Mouse (Mus musculus): Measurements from ENCODE around the gene Ncor2. TPM values are rescaled to one million over a fixed set of nuclear protein-coding genes. Genes with fewer than 3 reads are reported as not detected.

Gene Ncor2
- polyA plus RNA-seq, 1 experiment from 2014 or later = 78.3 TPM

DNA sequence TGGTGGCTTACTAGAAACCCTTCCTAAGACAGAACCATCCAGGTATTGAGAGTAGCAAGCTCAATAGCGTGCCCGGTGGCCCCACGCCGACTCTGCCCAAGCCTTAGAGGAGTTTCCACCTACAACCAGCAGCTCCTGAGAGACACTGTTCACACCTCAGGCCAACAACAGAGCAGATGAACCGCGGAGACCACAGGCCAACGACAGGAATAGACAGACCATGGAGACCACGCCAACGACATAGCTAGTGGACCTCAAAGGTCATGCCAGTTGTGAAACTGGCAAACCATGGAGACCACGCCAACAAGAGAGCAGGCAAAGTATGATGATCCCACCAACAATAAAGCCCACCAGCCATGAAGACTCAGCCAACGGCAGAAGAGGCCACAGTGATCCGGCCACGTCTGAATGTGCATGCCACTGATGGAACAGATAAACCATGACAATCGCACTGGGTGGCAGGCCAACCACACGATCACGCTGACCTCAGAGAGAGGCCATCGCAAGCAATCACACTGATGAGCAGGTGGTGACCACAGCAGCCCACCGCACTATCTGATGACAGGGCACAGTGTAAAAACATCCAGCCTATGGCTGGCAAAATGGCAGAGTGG lies 41.2 kb downstream of the Ncor2 start:
- peaks cover 100% of the 10 kb centered on the region for H3K79me2 ChIP-seq (ENCODE audit: inconsistent target)
- H3K27ac ChIP-seq = 0 out of 2 replicates have a peak overlapping the region, but pooled peaks have one; percentile 3
- whole genome bisulfite sequencing (ENCODE audit: missing documents) = 88% methylated on average over 17 of the region's 18 CpGs
- H3K36me3 ChIP-seq (ENCODE audit: inconsistent target) = no peaks in the 10 kb centered on the region
- no peak overlapping the region for H3K4me3 ChIP-seq (ENCODE audit: inconsistent target)

DNA sequence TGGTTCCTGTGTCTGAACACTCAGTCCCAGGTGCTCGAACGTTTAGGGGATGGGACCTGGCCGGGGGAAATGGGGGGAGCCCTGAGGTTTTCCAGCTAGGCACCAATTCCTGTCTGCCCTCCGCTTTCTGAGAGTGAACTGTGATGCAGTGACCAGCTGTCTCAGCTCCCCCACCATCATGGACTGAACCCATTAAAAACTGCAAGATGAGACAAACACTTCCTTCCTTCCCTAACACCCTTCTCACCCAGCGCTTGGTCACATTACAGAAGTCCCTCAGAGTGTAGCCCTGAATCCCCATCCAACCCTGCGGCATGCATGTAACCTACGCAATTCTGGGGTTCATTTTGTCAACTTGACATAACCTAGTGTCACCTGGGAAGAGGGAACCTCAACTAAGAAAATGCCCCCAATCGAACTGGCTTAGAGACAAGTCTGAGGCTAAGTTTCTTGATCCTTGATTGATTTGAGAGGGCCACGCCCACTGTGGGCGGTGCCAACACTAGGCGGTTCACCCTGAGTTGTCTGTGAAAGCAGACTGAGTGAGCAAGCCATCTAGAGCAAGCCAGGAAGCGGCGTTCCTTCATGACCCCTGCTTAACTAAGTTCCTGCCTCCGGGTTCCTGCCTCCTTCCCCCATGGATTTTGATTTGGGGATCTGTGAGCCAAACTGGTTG lies 41.9 kb downstream of the Ncor2 start:
- 35% methylated on average over 14 of the region's 14 CpGs for WGBS (ENCODE audit: missing documents)
- peaks cover 100% of the 10 kb centered on the region for H3K79me2 ChIP-seq (ENCODE audit: inconsistent target)
- H3K4me3 ChIP-seq (ENCODE audit: inconsistent target) = no peak overlapping the region

DNA sequence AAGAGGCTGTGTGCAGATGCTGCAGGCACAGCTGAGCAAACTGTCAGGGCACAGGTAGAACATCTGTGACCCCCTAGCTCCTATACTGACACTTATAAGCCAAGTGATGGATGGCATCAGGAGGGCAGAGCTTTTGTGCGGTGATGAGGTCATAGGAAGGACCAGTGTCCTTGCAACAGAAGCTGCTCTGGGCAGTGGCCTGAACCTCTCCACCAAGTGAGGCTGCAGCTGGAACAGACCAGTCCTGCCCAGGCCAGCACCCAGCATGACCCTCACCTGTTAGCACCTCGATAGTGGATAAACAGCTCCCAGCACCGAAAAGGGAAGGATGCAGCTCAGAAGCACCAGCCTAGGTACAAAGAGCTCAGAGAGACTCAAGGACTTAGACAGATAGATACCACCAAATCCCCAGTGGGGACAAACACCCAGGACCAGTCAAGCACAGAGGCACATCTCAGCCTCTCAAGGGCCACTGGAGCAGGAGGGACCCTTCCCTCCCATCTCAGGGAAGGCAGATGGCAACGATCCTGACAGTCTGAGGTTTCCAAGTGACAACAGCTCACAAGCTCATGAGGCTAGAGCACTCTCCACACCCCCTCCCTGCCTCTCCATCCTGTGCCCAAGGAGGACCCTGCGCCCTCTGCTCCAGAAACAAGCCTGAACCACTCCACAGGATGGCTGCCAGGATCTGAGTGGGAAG lies 42.6 kb downstream of the Ncor2 start:
- WGBS (ENCODE audit: missing documents) = 70% methylated on average over 5 of the region's 5 CpGs
- Histone ChIP-seq H3K79me2 (ENCODE audit: inconsistent target) (peaks cover 100% of the 10 kb centered on the region), H3K4me3 (ENCODE audit: inconsistent target) (no peak overlapping the region), H3K27ac (no peak overlapping the region), H3K36me3 (ENCODE audit: inconsistent target) (no peaks in the 10 kb centered on the region)

More for the DNA sequence above, 41.9 kb downstream of the Ncor2 start:
- H3K27ac ChIP-seq = 0 out of 2 replicates have a peak overlapping the region, but pooled peaks have one; percentile 3
- H3K36me3 ChIP-seq (ENCODE audit: inconsistent target) = no peaks in the 10 kb centered on the region

DNA sequence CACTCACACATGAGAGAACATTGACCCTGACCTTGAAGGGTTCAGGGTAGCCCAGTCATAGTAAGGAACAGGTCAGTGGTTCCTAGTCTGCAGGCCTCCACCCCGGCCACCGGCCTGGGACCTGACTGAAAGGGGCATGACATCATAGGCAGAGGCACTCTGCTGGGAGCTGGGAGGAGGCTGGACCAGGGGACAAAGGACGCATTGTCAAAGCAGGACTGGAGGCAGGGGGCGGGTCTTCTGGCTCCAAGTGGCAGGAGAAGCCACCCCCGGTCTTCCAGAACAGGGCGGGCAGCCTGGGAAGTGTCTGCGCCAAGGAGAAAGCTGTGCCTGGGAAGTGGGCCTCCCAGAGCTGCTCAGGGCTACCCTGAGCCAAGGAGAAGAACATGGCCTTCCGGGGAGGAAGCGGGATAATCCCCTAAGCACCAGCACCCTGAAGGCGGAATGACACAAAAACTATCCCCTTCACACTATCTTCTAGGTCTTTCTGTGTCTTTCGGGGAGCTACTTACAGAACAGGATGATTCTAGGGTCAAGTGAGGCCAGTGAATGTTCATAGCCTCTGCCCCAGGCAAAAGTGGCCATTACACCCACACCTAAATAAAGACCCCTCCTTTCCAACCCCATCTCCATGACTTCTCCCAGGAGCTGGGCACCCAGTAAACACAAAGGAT lies 44.1 kb downstream of the Ncor2 start:
- H3K27ac ChIP-seq = no peak overlapping the region
- H3K36me3 ChIP-seq (ENCODE audit: inconsistent target) = no peaks in the 10 kb centered on the region
- no peak overlapping the region for H3K4me3 ChIP-seq (ENCODE audit: inconsistent target)
- H3K79me2 ChIP-seq (ENCODE audit: inconsistent target) = peaks cover 100% of the 10 kb centered on the region
- 95% methylated on average over 11 of the region's 11 CpGs for whole genome bisulfite sequencing (ENCODE audit: missing documents)

DNA sequence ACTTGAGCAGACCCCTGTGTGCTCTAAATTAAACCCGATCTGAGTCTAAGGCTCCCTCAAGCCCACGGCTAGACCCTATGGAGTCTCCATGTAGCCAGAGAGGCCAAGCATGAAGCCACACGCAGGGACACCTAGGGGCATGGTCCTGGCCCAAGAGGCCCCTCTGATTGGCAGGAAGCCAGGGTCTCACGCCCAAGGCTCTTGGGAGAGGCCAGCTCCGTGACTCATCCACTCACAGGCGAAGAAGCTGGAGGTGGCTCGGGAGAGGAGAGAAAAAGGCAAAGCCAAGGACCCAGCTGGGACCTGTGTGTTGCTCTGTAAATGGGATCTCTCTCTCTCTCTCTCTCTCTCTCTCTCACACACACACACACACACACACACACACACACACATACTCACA lies 44.6 kb downstream of the Ncor2 start:
- 88% methylated on average over 4 of the region's 7 CpGs for WGBS (ENCODE audit: missing documents)
- no peak overlapping the region for H3K27ac ChIP-seq
- no peaks in the 10 kb centered on the region for H3K36me3 ChIP-seq (ENCODE audit: inconsistent target)
- peaks cover 100% of the 10 kb centered on the region for H3K79me2 ChIP-seq (ENCODE audit: inconsistent target)
- no peak overlapping the region for H3K4me3 ChIP-seq (ENCODE audit: inconsistent target)

DNA sequence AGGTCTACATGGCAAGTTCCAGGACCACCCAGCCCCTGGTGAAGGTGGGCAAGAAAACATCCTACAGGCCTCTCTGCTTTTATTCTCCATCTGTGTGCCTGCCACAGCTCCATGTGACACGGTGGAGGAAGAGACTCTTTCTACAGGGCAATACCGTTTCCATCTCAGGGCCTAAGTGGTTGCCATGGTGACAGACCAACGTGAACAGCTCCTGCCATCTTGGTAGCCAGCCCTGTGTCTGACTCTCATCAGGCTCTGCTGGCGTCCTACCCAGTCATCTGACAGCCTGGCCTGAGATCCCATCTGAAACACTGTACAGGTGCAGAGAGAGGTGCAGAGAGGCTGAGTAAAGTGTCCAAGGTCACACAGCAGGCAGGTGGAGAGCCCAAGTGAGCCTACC lies 45.4 kb downstream of the Ncor2 start:
- no peaks in the 10 kb centered on the region for H3K36me3 ChIP-seq (ENCODE audit: inconsistent target)
- H3K27ac ChIP-seq = no peak overlapping the region
- H3K4me3 ChIP-seq (ENCODE audit: inconsistent target) = no peak overlapping the region
- WGBS (ENCODE audit: missing documents) = 80% methylated on average over 4 of the region's 4 CpGs
- peaks cover 100% of the 10 kb centered on the region for H3K79me2 ChIP-seq (ENCODE audit: inconsistent target)

DNA sequence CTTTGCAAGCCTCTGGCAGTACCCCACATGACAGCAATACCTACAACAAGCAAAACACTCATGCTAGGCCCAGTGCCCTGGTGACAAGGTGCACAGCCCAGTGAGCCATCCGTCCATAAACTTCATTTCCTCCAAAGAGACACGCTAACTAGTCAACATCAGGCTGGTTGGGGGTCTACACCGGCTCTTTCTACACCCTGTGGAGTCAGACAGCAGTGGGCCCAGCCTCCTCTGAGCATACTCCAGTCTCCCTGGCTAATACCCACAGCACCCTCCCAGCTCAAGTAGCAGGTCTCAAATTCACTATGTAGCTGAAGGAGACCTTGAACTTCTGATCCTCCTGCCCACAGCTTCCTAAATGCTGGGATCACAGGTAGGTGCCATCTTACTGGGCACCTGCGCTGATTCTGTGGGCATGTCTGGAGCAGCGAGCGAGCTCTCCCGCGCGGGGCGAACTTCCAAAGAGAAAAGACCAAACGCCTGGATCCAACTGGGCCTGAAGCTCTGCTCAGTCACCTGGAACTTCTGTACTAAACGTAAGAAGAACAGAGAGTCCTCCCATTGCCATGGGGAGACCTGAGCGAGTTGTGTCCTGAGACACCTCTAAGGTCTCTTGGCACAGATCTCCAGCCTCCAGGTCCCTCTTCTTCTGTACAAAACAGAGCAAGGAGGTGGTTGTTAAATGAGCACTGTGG lies 46.3 kb downstream of the Ncor2 start:
- Histone ChIP-seq H3K36me3 (ENCODE audit: inconsistent target) (no peaks in the 10 kb centered on the region), H3K27ac (no peak overlapping the region), H3K4me3 (ENCODE audit: inconsistent target) (no peak overlapping the region), H3K79me2 (ENCODE audit: inconsistent target) (peaks cover 100% of the 10 kb centered on the region)
- 93% methylated on average over 13 of the region's 13 CpGs for WGBS (ENCODE audit: missing documents)

DNA sequence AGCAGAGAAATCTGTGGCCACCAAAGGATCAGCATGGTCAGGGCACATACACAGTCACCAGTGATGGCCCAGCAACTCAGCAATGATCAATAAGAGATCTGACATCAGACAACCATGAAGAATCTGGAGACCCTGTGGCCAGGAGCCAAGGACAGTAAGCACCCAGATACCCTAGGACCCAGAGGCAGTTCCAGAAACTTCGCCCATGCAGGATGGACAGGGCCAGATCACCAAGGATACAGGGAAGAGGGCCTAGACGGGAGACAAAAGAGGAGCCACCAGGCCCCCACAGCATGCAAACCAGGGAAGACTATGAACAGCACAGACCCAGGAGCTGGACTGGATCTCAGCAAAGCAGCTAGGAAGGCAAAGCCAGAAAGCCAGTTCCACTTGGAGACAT lies 47.0 kb downstream of the Ncor2 start:
- 100% methylated on average over 2 of the region's 2 CpGs for WGBS (ENCODE audit: missing documents)

DNA sequence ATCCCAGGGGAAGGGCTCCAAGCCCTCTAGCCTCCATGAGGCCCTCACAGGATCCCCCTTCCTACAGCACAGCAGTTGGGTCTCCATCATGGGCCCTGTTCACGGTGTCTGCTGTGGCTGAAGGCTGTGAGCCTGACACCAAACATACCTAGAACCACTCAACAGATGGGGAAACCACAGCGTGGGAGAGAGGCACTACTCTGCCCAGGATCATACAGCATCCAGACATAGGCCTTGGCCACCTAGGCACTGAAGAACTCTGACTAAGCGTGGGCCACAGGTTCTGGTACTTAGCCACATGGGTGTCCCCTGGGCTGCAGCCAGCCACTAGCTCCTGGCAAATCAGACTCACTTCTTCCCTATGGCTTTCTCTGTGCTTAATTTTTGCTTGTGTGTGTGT lies 48.6 kb downstream of the Ncor2 start:
- H3K36me3 ChIP-seq (ENCODE audit: inconsistent target) = no peaks in the 10 kb centered on the region
- H3K27ac ChIP-seq = no peak overlapping the region
- peaks cover 100% of the 10 kb centered on the region for H3K79me2 ChIP-seq (ENCODE audit: inconsistent target)
- WGBS (ENCODE audit: missing documents) = 96% methylated on average over 3 of the region's 3 CpGs
- H3K4me3 ChIP-seq (ENCODE audit: inconsistent target) = no peak overlapping the region

More for the DNA sequence above, 47.0 kb downstream of the Ncor2 start:
- H3K27ac ChIP-seq = no peak overlapping the region
- no peaks in the 10 kb centered on the region for H3K36me3 ChIP-seq (ENCODE audit: inconsistent target)
- no peak overlapping the region for H3K4me3 ChIP-seq (ENCODE audit: inconsistent target)
- peaks cover 100% of the 10 kb centered on the region for H3K79me2 ChIP-seq (ENCODE audit: inconsistent target)

DNA sequence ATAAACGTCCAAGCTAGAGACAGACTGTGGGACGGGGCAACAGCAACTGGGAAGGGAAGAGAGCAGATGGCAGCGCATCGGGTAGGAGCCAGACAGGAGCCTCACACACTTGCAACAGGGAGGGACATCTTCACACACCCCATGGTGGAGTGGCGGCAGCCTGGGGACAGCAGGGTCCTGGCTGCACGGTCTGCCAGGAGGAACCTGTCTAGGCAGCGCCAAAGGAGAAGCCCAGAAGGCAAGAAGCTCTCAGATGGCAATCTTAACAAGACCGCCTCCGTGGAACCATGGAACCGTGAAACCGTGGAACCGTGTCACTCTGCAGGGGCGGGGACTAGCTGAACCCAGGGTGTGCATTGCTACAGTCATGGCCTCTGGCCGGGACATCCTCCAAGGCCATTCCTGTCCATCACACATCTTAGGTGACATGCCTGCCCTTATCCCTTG lies 50.1 kb downstream of the Ncor2 start:
- no peak overlapping the region for H3K27ac ChIP-seq
- H3K79me2 ChIP-seq (ENCODE audit: inconsistent target) = peaks cover 100% of the 10 kb centered on the region
- H3K4me3 ChIP-seq (ENCODE audit: inconsistent target) = no peak overlapping the region
- WGBS (ENCODE audit: missing documents) = 77% methylated on average over 14 of the region's 14 CpGs
- peaks cover 9% of the 10 kb centered on the region; the same call in 1 of the 2 replicates for H3K36me3 ChIP-seq (ENCODE audit: inconsistent target)

DNA sequence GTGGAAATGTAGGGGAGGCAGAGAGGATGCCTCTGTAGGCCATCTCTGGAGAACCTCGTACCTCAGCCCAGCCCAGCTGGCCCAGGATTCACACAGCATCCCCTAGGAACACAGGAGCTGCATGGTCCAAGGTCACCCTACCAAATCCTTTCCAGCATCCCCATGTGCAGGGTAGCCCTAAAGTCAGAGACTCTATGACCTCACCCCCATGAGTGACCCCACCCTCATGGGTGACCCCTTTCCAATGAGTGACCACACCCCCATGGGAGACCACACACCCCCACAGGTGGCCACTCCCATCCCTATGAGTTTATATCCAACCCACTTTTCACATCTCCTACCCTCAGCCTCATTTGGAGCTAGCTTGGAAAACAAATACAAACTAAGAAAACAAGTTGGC lies 51.1 kb downstream of the Ncor2 start:
- Histone ChIP-seq H3K36me3 (ENCODE audit: inconsistent target) (peaks cover 13% of the 10 kb centered on the region; the same call in 1 of the 2 replicates), H3K27ac (no peak overlapping the region), H3K79me2 (ENCODE audit: inconsistent target) (peaks cover 100% of the 10 kb centered on the region), H3K4me3 (ENCODE audit: inconsistent target) (no peak overlapping the region)
- 93% methylated on average over 1 of the region's 1 CpGs for WGBS (ENCODE audit: missing documents)

DNA sequence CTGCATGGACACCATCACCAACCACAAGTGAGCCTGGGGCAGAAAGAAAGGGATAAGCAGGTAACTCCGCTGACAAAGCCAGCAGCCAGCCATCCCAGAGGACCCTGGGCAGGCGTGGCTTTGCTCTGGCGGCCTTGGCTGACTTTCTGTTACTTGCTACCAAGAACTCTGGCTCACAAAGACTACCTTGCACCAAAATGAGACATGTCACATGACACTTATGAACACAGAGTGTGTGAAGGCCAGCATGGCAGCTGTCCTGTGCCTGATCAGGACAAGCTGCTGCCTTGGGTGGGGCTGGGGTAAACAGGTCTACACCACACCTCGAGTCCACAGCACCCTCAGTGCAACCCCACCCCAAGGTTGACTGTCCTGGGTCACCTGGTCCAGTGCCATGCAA lies 51.6 kb downstream of the Ncor2 start:
- Histone ChIP-seq H3K36me3 (ENCODE audit: inconsistent target) (peaks cover 13% of the 10 kb centered on the region; the same call in 1 of the 2 replicates), H3K79me2 (ENCODE audit: inconsistent target) (peaks cover 100% of the 10 kb centered on the region)
- WGBS (ENCODE audit: missing documents) = 96% methylated on average over 4 of the region's 4 CpGs

DNA sequence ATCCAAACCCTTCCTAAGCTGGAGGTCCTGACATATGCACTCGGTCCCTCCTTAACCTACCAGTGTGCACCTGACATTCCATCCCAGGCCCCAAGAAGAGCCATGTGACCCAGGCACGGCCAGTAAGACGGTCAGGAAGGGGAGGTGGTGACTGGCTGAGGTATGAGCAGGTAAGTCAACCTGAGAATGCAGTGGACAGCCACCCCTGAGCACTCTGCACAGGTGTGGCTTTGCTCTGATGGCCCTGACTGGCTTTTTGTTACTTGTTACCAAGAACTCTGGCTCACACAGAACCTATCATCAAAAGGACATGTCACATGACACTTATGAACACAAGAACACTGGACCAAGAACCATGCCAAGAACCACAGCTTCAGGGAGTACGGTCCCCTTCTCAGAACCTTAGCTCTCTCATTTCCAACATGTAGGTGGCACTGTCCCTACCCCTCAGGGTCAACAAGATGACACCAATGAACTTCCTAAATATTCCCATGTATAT lies 53.0 kb downstream of the Ncor2 start:
- H3K36me3 ChIP-seq (ENCODE audit: inconsistent target) = peaks cover 13% of the 10 kb centered on the region; the same call in 1 of the 2 replicates
- H3K4me3 ChIP-seq (ENCODE audit: inconsistent target) = no peak overlapping the region
- 89% methylated on average over 4 of the region's 4 CpGs for WGBS (ENCODE audit: missing documents)
- H3K79me2 ChIP-seq (ENCODE audit: inconsistent target) = peaks cover 100% of the 10 kb centered on the region
- no peak overlapping the region for H3K27ac ChIP-seq

More for the DNA sequence above, 51.6 kb downstream of the Ncor2 start:
- no peak overlapping the region for H3K27ac ChIP-seq
- no peak overlapping the region for H3K4me3 ChIP-seq (ENCODE audit: inconsistent target)

DNA sequence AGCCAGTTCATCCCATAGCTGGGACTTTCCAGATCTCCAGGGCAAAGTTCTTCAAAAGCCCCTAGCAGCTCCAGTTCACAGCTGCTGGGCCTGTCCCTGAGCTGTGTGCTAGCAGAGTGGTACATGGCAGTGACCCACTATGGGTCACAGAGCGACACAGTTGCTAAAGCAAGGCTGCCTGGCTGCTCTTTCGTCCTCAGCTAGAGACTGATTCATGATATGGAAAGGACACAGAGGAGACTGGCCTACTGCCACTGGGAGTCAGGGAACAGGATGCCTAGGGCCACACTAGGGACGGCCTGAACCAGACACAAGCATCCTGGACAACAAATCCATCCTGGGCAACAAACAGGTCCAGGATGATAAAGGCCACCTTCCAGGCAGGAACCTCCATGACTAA lies 53.8 kb downstream of the Ncor2 start:
- H3K27ac ChIP-seq = no peak overlapping the region
- WGBS (ENCODE audit: missing documents) = 93% methylated on average over 3 of the region's 3 CpGs
- peaks cover 19% of the 10 kb centered on the region; the same call in 1 of the 2 replicates for H3K36me3 ChIP-seq (ENCODE audit: inconsistent target)
- H3K79me2 ChIP-seq (ENCODE audit: inconsistent target) = peaks cover 100% of the 10 kb centered on the region
- H3K4me3 ChIP-seq (ENCODE audit: inconsistent target) = no peak overlapping the region
